ENCODE assay signal across 22 mouse cellular contexts in genomic region chr2:22149721-22150120, GRCm38 (mm10).
DNase-seq lines count a peak whose midpoint lies in the region; ATAC-seq and TF ChIP-seq lines count a peak whose summit lies in the region.
"Had no signal": no experiment of that assay in that cellular context is flagged by ENCODE, and none has a peak within 500 bp of the region (broad histone marks: within the 10 kb centered on the region; RNA-seq: fewer than 3 reads in every experiment).

No protein-coding gene starts in this region.

- H3K9ac ChIP-seq in neural tube, embryonic 12.5 days = no peak overlapping the region
- H3K9ac ChIP-seq in hindbrain, embryonic 14.5 days = no peak overlapping the region
- H3K9ac ChIP-seq in midbrain, embryonic 14.5 days (replicated peaks; ENCODE audit: low read length) = no peak overlapping the region
- H3K9ac ChIP-seq in liver, postnatal 0 days (replicated peaks) = no peak overlapping the region
- H3K9ac ChIP-seq: forebrain, embryonic 13.5 days; heart, embryonic 15.5 days; hindbrain, embryonic 15.5 days; limb, embryonic 12.5 days; liver, embryonic 14.5 days; neural tube, embryonic 13.5 days had no signal

- no peak overlapping the region for H3K27ac ChIP-seq in neural tube, embryonic 12.5 days
- H3K27ac ChIP-seq in hindbrain, embryonic 14.5 days = no peak overlapping the region
- H3K27ac ChIP-seq in midbrain, embryonic 14.5 days (replicated peaks; ENCODE audit: low read depth, low read length) = no peak overlapping the region
- no peak overlapping the region for H3K27ac ChIP-seq in liver, postnatal 0 days (ENCODE audit: low read depth)
- H3K27ac ChIP-seq: forebrain, embryonic 13.5 days; heart, embryonic 15.5 days; hindbrain, embryonic 15.5 days; limb, embryonic 12.5 days; liver, embryonic 14.5 days; neural tube, embryonic 13.5 days had no signal

- H3K27me3 ChIP-seq in neural tube, embryonic 12.5 days (replicated peaks) = no peaks in the 10 kb centered on the region
- no peaks in the 10 kb centered on the region for H3K27me3 ChIP-seq in hindbrain, embryonic 14.5 days (ENCODE audit: control insufficient read depth, insufficient read depth, low read length)
- H3K27me3 ChIP-seq in midbrain, embryonic 14.5 days (ENCODE audit: control insufficient read depth, insufficient read depth, low read length) = no peaks in the 10 kb centered on the region
- H3K27me3 ChIP-seq in liver, postnatal 0 days (ENCODE audit: insufficient read depth, low read length) = no peaks in the 10 kb centered on the region
- H3K27me3 ChIP-seq: forebrain, embryonic 13.5 days; heart, embryonic 15.5 days; hindbrain, embryonic 15.5 days; limb, embryonic 12.5 days; neural tube, embryonic 13.5 days had no signal

- TF ChIP-seq EP300 in liver, postnatal 0 days (IDR thresholded peaks at IDR 0.05; ENCODE audit: low read depth) = no peak

- ATAC-seq in neural tube, embryonic 12.5 days (ENCODE audit: low FRiP score, low read depth) = peak; percentile 68
- no peak for ATAC-seq in hindbrain, embryonic 14.5 days (ENCODE audit: low FRiP score)
- peak; percentile 29; the same call in 1 of the 2 replicates for ATAC-seq in midbrain, embryonic 14.5 days (ENCODE audit: low FRiP score, low TSS enrichment)
- ATAC-seq in liver, postnatal 0 days = no peak
- ATAC-seq: activated CD4-positive, CD25-positive, alpha-beta regulatory T cell, adult 4 months; forebrain, embryonic 13.5 days had no signal

- H3K36me3 ChIP-seq in neural tube, embryonic 12.5 days = no peaks in the 10 kb centered on the region
- H3K36me3 ChIP-seq in hindbrain, embryonic 14.5 days (replicated peaks; ENCODE audit: control insufficient read depth, insufficient read depth) = no peaks in the 10 kb centered on the region
- H3K36me3 ChIP-seq in midbrain, embryonic 14.5 days (ENCODE audit: control insufficient read depth, insufficient read depth, low read length) = no peaks in the 10 kb centered on the region
- H3K36me3 ChIP-seq in liver, postnatal 0 days (replicated peaks; ENCODE audit: insufficient read depth, low read length) = no peaks in the 10 kb centered on the region
- H3K36me3 ChIP-seq: heart, embryonic 15.5 days; hindbrain, embryonic 15.5 days; limb, embryonic 12.5 days; neural tube, embryonic 13.5 days had no signal

- TF ChIP-seq CTCF in liver, postnatal 0 days (IDR thresholded peaks at IDR 0.05; ENCODE audit: low read depth) = no peak

- 13% methylated on average over 2 of the region's 2 CpGs for WGBS in neural tube, embryonic 12.5 days
- WGBS in hindbrain, embryonic 14.5 days = 11% methylated on average over 2 of the region's 2 CpGs
- whole genome bisulfite sequencing in midbrain, embryonic 14.5 days = 4% methylated on average over 2 of the region's 2 CpGs
- 51% methylated on average over 2 of the region's 2 CpGs for WGBS in liver, postnatal 0 days (ENCODE audit: insufficient replicate concordance)

- no peak for DNase-seq in neural tube, embryonic 10.5 days (ENCODE audit: extremely low spot score, low spot score)
- peak; percentile 40 for DNase-seq in hindbrain, embryonic 14.5 days (ENCODE audit: low spot score)
- peak; percentile 69 for DNase-seq in midbrain, embryonic 14.5 days
- no peak for DNase-seq in urinary bladder, postnatal 14 days (ENCODE audit: low spot score)
- no peak for DNase-seq in kidney, adult 18-20 months
- no peak for DNase-seq in liver, postnatal 0 days
- DNase-seq: adrenal gland, postnatal 25 days; cerebellum, adult 9-10 months; heart, adult 18-20 months; kidney, adult 8-10 months; kidney, postnatal 36 days; layer of hippocampus, adult 9-11 months; lung, postnatal 14 days; thymus, postnatal 36 days had no signal

- no peaks in the 10 kb centered on the region for H3K9me3 ChIP-seq in neural tube, embryonic 12.5 days
- H3K9me3 ChIP-seq in hindbrain, embryonic 14.5 days (ENCODE audit: control insufficient read depth, low read length) = no peaks in the 10 kb centered on the region
- H3K9me3 ChIP-seq in midbrain, embryonic 14.5 days (ENCODE audit: control insufficient read depth, low read length) = no peaks in the 10 kb centered on the region
- H3K9me3 ChIP-seq in liver, postnatal 0 days (ENCODE audit: low read length) = no peaks in the 10 kb centered on the region
- H3K9me3 ChIP-seq: forebrain, embryonic 13.5 days; heart, embryonic 15.5 days; hindbrain, embryonic 15.5 days; limb, embryonic 12.5 days; neural tube, embryonic 13.5 days had no signal

- no peak overlapping the region for H3K4me3 ChIP-seq in neural tube, embryonic 12.5 days
- no peak overlapping the region for H3K4me3 ChIP-seq in hindbrain, embryonic 14.5 days (replicated peaks; ENCODE audit: low read length)
- no peak overlapping the region for H3K4me3 ChIP-seq in midbrain, embryonic 14.5 days (replicated peaks; ENCODE audit: low read depth, low read length)
- no peak overlapping the region for H3K4me3 ChIP-seq in liver, postnatal 0 days (ENCODE audit: low read depth, low read length)
- H3K4me3 ChIP-seq: forebrain, embryonic 13.5 days; heart, embryonic 15.5 days; hindbrain, embryonic 15.5 days; limb, embryonic 12.5 days; neural tube, embryonic 13.5 days had no signal

- H3K4me2 ChIP-seq in neural tube, embryonic 12.5 days (replicated peaks) = no peak overlapping the region
- no peak overlapping the region for H3K4me2 ChIP-seq in hindbrain, embryonic 14.5 days (replicated peaks)
- no peak overlapping the region for H3K4me2 ChIP-seq in midbrain, embryonic 14.5 days (ENCODE audit: low read length)
- no peak overlapping the region for H3K4me2 ChIP-seq in liver, postnatal 0 days (ENCODE audit: low read depth, low read length)
- H3K4me2 ChIP-seq: forebrain, embryonic 13.5 days; heart, embryonic 15.5 days; hindbrain, embryonic 15.5 days; limb, embryonic 12.5 days; neural tube, embryonic 13.5 days had no signal

- no peaks in the 10 kb centered on the region; the same call in 1 of the 2 replicates for H3K4me1 ChIP-seq in neural tube, embryonic 12.5 days
- no peaks in the 10 kb centered on the region for H3K4me1 ChIP-seq in hindbrain, embryonic 14.5 days (replicated peaks; ENCODE audit: control insufficient read depth, insufficient read depth, low read length)
- no peaks in the 10 kb centered on the region; the same call in 1 of the 2 replicates for H3K4me1 ChIP-seq in midbrain, embryonic 14.5 days (ENCODE audit: control insufficient read depth, insufficient read depth, low read length)
- no peaks in the 10 kb centered on the region for H3K4me1 ChIP-seq in liver, postnatal 0 days (ENCODE audit: insufficient read depth)
- H3K4me1 ChIP-seq: forebrain, embryonic 13.5 days; heart, embryonic 15.5 days; hindbrain, embryonic 15.5 days; limb, embryonic 12.5 days had no signal

Comparison
In these comparisons a context has a peak if more than half of its experiments do, and no peak if none do; other contexts are left out.
1. ATAC-seq: peak in neural tube, embryonic 12.5 days (single experiment) and midbrain, embryonic 14.5 days (single experiment); none in hindbrain, embryonic 14.5 days (single experiment) and liver, postnatal 0 days (single experiment).
2. DNase-seq: peak in hindbrain, embryonic 14.5 days (single experiment) and midbrain, embryonic 14.5 days (single experiment); none in neural tube, embryonic 10.5 days (single experiment), urinary bladder, postnatal 14 days (single experiment), kidney, adult 18-20 months (single experiment) and liver, postnatal 0 days (single experiment).